Mouse (Mus musculus) embryonic facial prominence, embryonic 13.5 days (tissue): Measurements from ENCODE around the gene Prokr2. TPM values are rescaled to one million over a fixed set of nuclear protein-coding genes. Genes with fewer than 3 reads are reported as not detected.
A peak's percentile ranks its signal among the peaks of the same experiment; 100 is the strongest.

Source experiments
- ATAC-seq: fragments of 200-750 bp; cut with Nextera tagmentation; 2 replicates; pipeline ENCODE4 v1.8.0; 2017; ENCODE audit warnings: low read depth; ENCODE audit not compliant: insufficient number of reproducible peaks, insufficient read depth, low FRiP score, low TSS enrichment
- H3K27ac ChIP-seq: fragments of 300-500 bp; sonication (generic); 2 replicates; pipeline ENCODE4 v1.5.1; 2015; ENCODE audit warnings: moderate library complexity, mild to moderate bottlenecking, inconsistent platforms
- H3K27me3 ChIP-seq: fragments of 300-500 bp; sonication (generic); 2 replicates; pipeline ENCODE4 v1.6.1; 2015; ENCODE audit warnings: mild to moderate bottlenecking, inconsistent platforms
- H3K36me3 ChIP-seq: fragments of 300-500 bp; sonication (generic); 2 replicates; pipeline ENCODE4 v1.6.1; 2015; ENCODE audit warnings: mild to moderate bottlenecking, inconsistent platforms
- H3K4me1 ChIP-seq: fragments of 300-500 bp; sonication (generic); 2 replicates; pipeline ENCODE4 v1.6.1; 2015; ENCODE audit warnings: inconsistent platforms
- H3K4me2 ChIP-seq: fragments of 300-500 bp; sonication (generic); 2 replicates; pipeline ENCODE4 v1.6.1; 2015; ENCODE audit warnings: moderate library complexity, mild to moderate bottlenecking, inconsistent platforms
- H3K4me3 ChIP-seq: fragments of 300-500 bp; sonication (generic); 2 replicates; pipeline ENCODE4 v1.5.1; 2015; ENCODE audit warnings: mild to moderate bottlenecking, inconsistent platforms
- H3K9ac ChIP-seq: fragments of 300-500 bp; sonication (generic); 2 replicates; pipeline ENCODE4 v1.6.1; 2015; ENCODE audit warnings: mild to moderate bottlenecking, inconsistent platforms
- H3K9me3 ChIP-seq: fragments of 300-500 bp; sonication (generic); 2 replicates; pipeline ENCODE4 v1.6.1; 2016; ENCODE audit warnings: inconsistent platforms
- WGBS: fragments of 180-500 bp; shearing (Covaris S2); methylation state at CpG from one replicate; pipeline ENCODE4 v1.1.7; 2015; ENCODE audit warnings: mixed read lengths; 5-methylcytosine and 5-hydroxymethylcytosine counted together
- polyA plus RNA-seq: library from polyadenylated mRNA; unstranded; fragments of >200 nt; fragmentation: Nextera tagmentation; extraction: Ambion mirVana; gene quantifications from 2 replicates; pipeline ENCODE4 v1.2.1, GENCODE M21; 2015

Gene Prokr2
- polyA plus RNA-seq = 1.2 TPM in 2 replicates

- Histone ChIP-seq H3K9ac (peak within 1 kb of the TSS; percentile 65), H3K36me3 (no peaks in the 10 kb centered on the region), H3K27me3 (peaks cover 41% of the 10 kb centered on the region), H3K4me3 (peak within 1 kb of the TSS; percentile 54), H3K27ac (no peak within 1 kb of the TSS), H3K4me1 (peaks cover 14% of the 10 kb centered on the region), H3K9me3 (no peaks in the 10 kb centered on the region), H3K4me2 (peak within 1 kb of the TSS; percentile 96)
- 2% methylated on average over 29 of the region's 29 CpGs for WGBS
- ATAC-seq = peak; percentile 71; the same call in 1 of the 2 replicates
Measured at GRCm38 (mm10) chr2:132385194-132385838, at the start of gene Prokr2. Prokr2 (minus strand) TSS chr2:132385447.

DNA sequence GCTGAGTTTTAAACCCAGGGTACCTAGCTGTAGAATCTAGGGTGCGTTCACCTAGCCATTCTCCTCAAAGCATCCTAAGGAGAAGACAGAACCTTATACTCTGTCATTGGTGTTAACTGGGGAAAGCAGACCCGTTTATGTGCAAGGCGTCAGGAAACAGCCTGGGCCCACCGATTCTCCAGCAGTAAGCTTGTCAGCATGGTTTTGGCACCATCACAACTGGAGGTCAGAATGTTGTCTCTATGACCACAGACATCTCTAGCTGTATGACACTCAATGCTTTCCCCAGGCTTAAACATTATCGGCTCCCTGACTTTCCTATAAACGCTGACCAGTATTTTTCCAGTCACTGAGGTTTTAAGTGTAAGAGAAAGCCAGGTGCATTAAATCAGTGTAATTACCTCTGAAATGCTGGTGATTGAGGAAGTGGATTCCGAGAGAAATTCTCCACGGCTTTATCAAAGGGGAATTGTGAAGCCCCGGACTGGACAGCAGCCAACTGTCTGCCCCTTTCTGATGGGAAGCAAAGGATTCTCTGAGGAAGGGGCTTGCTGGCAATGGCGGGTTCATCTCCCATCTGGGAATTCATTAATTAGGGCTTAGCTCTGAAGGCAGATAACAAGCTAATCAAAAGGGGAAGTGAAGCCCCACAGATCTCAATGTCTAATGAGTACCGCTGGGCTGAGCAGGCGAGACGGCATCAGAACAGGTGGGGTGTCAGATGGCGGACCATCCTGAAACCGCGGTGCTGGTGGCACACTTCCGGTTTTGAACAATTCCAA is 42.1 kb upstream of the Prokr2 start:
- 49% methylated on average over 17 of the region's 17 CpGs for WGBS
- ATAC-seq = peak; percentile 15; the same call in 1 of the 2 replicates
- H3K27ac ChIP-seq = no peak overlapping the region
- H3K4me2 ChIP-seq = peak overlapping the region; percentile 30
- H3K27me3 ChIP-seq = no peaks in the 10 kb centered on the region
- peaks cover 8% of the 10 kb centered on the region for H3K4me1 ChIP-seq
- no peak overlapping the region for H3K4me3 ChIP-seq
- H3K36me3 ChIP-seq = no peaks in the 10 kb centered on the region
- no peaks in the 10 kb centered on the region for H3K9me3 ChIP-seq
- H3K9ac ChIP-seq = no peak overlapping the region

GRCm38 (mm10) chr2:132425576-132425975 is 40.3 kb upstream of the Prokr2 start:
- Histone ChIP-seq H3K9me3 (no peaks in the 10 kb centered on the region), H3K27me3 (no peaks in the 10 kb centered on the region), H3K27ac (no peak overlapping the region), H3K36me3 (no peaks in the 10 kb centered on the region), H3K4me3 (no peak overlapping the region), H3K4me1 (peaks cover 8% of the 10 kb centered on the region), H3K9ac (no peak overlapping the region), H3K4me2 (no peak overlapping the region)
- 58% methylated on average over 6 of the region's 6 CpGs for WGBS
- ATAC-seq = no peak

DNA sequence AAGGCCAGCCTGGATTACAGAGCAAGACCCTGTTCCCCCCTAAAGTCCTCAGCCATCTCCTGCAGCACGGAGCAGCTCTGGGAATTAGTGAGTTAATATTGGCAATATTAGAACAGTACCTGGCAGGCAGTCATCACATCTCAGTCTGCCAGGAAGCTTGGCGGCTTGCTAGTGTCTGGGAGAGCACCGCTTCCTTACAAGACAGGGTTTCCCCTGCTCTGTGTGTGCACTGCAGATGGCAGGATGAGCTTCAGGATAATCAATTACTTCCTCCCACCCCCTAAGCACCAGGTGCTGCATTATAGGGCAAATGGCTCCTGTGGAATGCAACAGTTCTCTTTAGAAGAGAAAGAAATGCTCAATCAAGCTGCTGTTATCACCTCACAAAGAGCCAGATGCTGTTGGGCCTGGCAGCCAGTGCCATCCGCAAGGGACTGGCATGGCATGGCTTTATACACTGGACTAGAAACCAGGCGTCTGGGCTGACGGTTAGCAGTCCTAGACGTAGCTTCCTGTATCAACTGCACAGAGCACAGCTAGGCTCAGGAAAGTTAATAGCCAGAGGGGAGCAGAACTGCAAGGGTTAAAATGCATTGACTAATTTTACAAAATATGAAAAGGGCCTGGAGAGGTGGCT is 38.3 kb upstream of the Prokr2 start:
- no peak overlapping the region for H3K27ac ChIP-seq
- WGBS = 80% methylated on average over 7 of the region's 7 CpGs
- H3K27me3 ChIP-seq = no peaks in the 10 kb centered on the region
- H3K4me1 ChIP-seq = peaks cover 8% of the 10 kb centered on the region
- H3K4me3 ChIP-seq = no peak overlapping the region
- no peak overlapping the region for H3K9ac ChIP-seq
- no peaks in the 10 kb centered on the region for H3K9me3 ChIP-seq
- H3K36me3 ChIP-seq = no peaks in the 10 kb centered on the region
- no peak overlapping the region for H3K4me2 ChIP-seq
- no peak; the same call in 1 of the 2 replicates for ATAC-seq

GRCm38 (mm10) chr2:132422846-132423245 is 37.6 kb upstream of the Prokr2 start:
- ATAC-seq = no peak
- H3K36me3 ChIP-seq = no peaks in the 10 kb centered on the region
- no peaks in the 10 kb centered on the region for H3K27me3 ChIP-seq
- no peak overlapping the region for H3K27ac ChIP-seq
- no peak overlapping the region for H3K4me3 ChIP-seq
- no peak overlapping the region for H3K9ac ChIP-seq
- no peak overlapping the region for H3K4me2 ChIP-seq
- H3K9me3 ChIP-seq = no peaks in the 10 kb centered on the region
- 88% methylated on average over 9 of the region's 9 CpGs for WGBS
- peaks cover 8% of the 10 kb centered on the region for H3K4me1 ChIP-seq

- no peaks in the 10 kb centered on the region for H3K9me3 ChIP-seq
- H3K4me2 ChIP-seq = no peak overlapping the region
- WGBS = 79% methylated on average over 2 of the region's 2 CpGs
- H3K4me1 ChIP-seq = no peaks in the 10 kb centered on the region
- no peak overlapping the region for H3K27ac ChIP-seq
- H3K4me3 ChIP-seq = no peak overlapping the region
- no peak for ATAC-seq
- no peak overlapping the region for H3K9ac ChIP-seq
- no peaks in the 10 kb centered on the region for H3K27me3 ChIP-seq
- H3K36me3 ChIP-seq = no peaks in the 10 kb centered on the region
Measured at GRCm38 (mm10) chr2:132418414-132418813, 33.2 kb upstream of the Prokr2 start.

DNA sequence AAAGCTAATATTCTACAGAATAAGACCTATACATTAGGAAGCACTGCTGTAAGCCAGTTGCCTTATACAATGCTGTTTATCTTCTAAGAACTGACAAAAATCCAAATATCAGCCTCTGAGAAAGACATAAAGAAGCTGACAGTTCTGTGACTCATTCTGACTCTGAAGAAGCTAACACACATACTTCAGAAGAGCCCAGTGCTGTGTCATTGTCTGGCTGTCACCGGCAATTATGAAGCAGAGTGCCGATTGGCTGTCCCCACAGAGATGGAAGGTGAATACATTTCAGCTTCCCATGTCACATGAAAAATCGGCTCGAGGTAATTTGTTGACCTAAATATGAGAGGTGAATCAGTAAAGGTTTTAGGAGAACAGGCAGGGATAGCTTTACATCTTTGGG is 24.9 kb upstream of the Prokr2 start:
- 89% methylated on average over 4 of the region's 4 CpGs for WGBS
- H3K27me3 ChIP-seq = no peaks in the 10 kb centered on the region
- ATAC-seq = no peak

DNA sequence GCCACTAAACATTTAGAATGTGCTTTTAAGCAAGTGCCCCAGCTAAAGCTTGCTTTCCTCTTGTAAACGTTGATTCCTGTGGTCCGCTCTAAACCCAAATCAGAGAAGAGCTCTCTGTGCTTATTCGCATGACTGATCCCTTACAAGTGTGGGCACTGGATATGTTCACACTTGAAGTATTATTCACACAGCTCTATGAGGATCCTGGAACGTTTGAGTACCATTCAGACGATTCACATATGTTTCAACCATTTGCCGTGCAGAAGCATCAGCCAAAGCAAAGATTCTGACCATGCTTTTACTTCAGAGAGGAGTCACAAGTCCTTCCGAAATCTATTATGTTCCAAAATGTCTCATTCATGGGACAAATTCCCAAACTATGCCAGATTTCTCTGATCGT is 12.9 kb upstream of the Prokr2 start:
- Histone ChIP-seq H3K9ac (no peak overlapping the region), H3K27ac (no peak overlapping the region), H3K9me3 (peaks cover 10% of the 10 kb centered on the region), H3K4me3 (no peak overlapping the region), H3K4me1 (no peaks in the 10 kb centered on the region), H3K36me3 (no peaks in the 10 kb centered on the region), H3K27me3 (no peaks in the 10 kb centered on the region), H3K4me2 (no peak overlapping the region)
- ATAC-seq = no peak
- 83% methylated on average over 8 of the region's 8 CpGs for WGBS

More for the DNA sequence above, 24.9 kb upstream of the Prokr2 start:
- Histone ChIP-seq H3K4me1 (no peaks in the 10 kb centered on the region), H3K4me3 (no peak overlapping the region), H3K36me3 (no peaks in the 10 kb centered on the region), H3K9ac (no peak overlapping the region), H3K9me3 (no peaks in the 10 kb centered on the region; the same call in 1 of the 2 replicates), H3K27ac (no peak overlapping the region), H3K4me2 (no peak overlapping the region)

DNA sequence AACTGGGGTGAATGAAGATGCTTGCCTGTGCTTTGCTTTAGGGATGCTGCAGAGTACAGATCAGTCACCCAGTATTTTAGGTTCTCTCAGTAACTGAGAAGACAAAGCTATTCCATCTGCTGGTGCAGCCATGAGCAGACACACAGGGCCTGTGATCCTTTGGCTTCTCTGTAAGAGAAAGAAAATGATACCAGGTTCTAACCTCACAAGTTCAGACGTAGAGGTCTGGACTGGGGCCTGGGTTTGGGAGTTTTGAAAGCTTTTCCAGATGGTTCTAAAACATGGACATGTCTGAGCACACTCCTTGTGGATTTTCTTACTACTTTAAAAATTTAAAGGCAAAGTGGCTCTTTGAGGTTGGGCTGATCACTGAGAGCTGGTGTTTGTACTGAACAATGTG is 10.5 kb upstream of the Prokr2 start:
- Histone ChIP-seq H3K27ac (no peak overlapping the region), H3K9me3 (peaks cover 10% of the 10 kb centered on the region)
- no peak for ATAC-seq

DNA sequence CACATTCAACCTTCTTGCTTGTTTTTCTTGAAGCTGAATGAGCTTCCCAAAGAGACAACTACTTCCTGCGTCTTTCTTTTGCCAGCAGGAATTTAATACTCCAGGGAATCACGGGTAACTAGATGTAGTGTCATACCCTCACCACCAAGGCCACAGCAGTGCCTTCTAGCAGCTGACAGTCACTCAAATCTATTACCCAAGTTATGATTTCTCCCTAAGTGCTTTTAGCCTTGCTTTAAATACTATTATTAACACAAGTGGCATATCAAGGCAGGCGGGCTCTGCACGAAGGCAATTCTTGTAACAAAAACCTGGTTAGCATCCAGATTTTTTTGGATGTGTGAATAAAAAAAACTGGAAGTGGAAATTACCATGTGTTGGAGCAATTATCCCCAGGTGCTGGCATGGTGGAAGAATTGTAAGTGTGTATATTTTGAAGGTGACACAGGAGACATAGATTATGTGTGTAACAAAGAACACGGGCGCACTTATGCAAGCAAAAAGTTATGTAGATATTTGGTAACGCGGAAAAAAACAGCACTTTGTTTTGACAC is 5.4 kb upstream of the Prokr2 start:
- Histone ChIP-seq H3K27ac (no peak overlapping the region), H3K9ac (no peak overlapping the region), H3K36me3 (no peaks in the 10 kb centered on the region), H3K4me1 (no peaks in the 10 kb centered on the region), H3K4me3 (no peak overlapping the region), H3K27me3 (peaks cover 15% of the 10 kb centered on the region), H3K4me2 (no peak overlapping the region), H3K9me3 (no peaks in the 10 kb centered on the region)
- WGBS = 83% methylated on average over 8 of the region's 8 CpGs
- ATAC-seq = no peak

More for the DNA sequence above, 10.5 kb upstream of the Prokr2 start:
- no peak overlapping the region for H3K4me2 ChIP-seq
- no peak overlapping the region for H3K4me3 ChIP-seq
- WGBS = 20% methylated on average over 1 of the region's 1 CpGs
- H3K9ac ChIP-seq = no peak overlapping the region
- H3K27me3 ChIP-seq = no peaks in the 10 kb centered on the region
- H3K36me3 ChIP-seq = no peaks in the 10 kb centered on the region
- no peaks in the 10 kb centered on the region for H3K4me1 ChIP-seq

GRCm38 (mm10) chr2:132389562-132389961 is 4.3 kb upstream of the Prokr2 start:
- H3K27ac ChIP-seq = no peak overlapping the region
- H3K4me3 ChIP-seq = no peak overlapping the region
- H3K9ac ChIP-seq = no peak overlapping the region
- H3K36me3 ChIP-seq = no peaks in the 10 kb centered on the region
- WGBS = 25% methylated on average over 7 of the region's 7 CpGs
- no peaks in the 10 kb centered on the region for H3K9me3 ChIP-seq
- H3K4me1 ChIP-seq = peaks cover 8% of the 10 kb centered on the region
- peaks cover 26% of the 10 kb centered on the region for H3K27me3 ChIP-seq
- ATAC-seq = no peak
- H3K4me2 ChIP-seq = no peak overlapping the region
